Mouse (Mus musculus): Measurements from ENCODE around the gene Hoxd12. TPM values are rescaled to one million over a fixed set of nuclear protein-coding genes. Genes with fewer than 3 reads are reported as not detected.
A peak's percentile ranks its signal among the peaks of the same experiment; 100 is the strongest.

Gene Hoxd12
- total RNA-seq, 2 experiments from 2014 or later, result not detected

DNA sequence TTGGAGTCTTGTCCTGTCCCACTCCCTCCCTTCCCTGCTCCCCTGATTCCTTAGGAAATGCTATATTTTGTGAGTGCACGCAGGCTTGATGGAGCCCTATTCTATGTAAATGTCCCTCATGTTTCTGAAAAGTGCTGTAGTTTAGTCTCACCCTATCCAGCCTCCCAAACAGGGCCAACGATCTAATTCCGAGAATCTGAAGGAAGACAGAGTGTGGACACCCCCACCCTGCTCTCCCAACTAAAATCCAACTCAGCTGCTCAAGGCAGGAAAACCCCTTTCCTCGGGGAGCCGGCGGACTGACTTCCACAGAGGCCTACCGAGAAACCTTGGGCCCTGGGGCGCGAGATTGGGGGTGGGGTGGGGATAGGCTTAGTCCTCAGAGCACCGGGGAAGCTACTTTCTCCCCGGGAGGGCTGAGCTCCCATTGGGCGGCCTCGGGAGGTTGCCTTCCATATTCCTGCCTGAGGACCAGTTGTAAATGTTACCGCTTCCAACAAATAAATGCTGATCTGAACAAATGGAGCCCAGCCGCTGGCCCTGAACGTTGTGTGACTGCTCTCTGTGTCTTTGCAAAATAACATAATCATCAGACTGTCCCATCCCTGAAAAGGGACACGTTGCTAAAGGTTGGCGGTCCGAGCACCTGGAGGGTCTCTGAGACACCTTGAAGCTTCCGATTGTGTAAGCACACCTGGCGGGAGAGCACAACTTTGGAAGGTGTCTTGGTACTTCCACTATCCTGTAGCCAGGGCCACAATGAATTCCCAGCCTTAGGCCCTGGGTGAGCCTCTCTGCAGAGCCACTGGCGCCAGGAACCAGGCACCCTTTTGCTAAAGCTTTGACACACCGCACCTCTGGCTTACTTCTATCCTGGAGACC is 25.1 kb downstream of the Hoxd12 start:
- Histone ChIP-seq H3K4me3 (no peak overlapping the region), H3K27ac (no peak overlapping the region)
- TF ChIP-seq CTCF (IDR thresholded peaks at IDR 0.05), result no peak
- DNase-seq (ENCODE audit: extremely low spot score in 1 of 2, low spot score in 2 of 2), result no peak
- intact Hi-C loops (cut with DNase I), result loop anchor here (5.0 to 10.0 kb wide), 6 partner anchors 262 to 1425 kb away; partner anchors contain the start of gene Sp9

DNA sequence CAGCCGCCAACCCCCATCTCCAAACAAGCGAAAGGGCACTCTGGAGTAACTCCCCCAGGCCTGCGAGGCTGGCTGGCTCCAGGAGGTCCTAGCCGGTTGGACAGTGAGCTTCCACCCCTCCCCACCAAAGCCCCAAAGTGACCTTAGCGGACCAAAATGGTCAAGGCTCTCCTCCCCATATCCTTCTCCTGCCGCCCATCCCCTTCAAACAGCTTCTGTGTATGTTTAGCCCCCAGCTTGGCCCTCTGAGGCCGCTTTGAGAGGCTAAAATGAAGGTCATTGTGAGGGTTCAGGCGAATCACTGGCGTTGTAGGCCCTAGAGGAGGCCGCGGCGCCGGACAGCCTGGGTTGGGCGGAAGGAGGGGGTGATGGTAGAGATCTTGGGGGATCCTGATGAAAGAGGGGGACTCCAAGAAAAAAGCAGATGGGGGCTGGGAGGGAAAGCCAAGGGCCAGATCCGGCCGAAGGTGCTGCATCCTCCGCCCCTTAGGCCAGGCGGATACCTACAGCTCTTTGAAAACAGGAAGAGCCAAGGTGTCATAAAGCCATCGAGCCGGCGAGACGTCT is 25.8 kb downstream of the Hoxd12 start:
- Histone ChIP-seq H3K4me3 (no peak overlapping the region), H3K27ac (no peak overlapping the region)
- intact Hi-C loops (cut with DNase I), result loop anchor here (5.0 to 10.0 kb wide), 5 partner anchors 262 to 724 kb away; no protein-coding TSS in a partner anchor
- no peak for DNase-seq (ENCODE audit: extremely low spot score in 1 of 2, low spot score in 2 of 2)
- TF ChIP-seq CTCF (IDR thresholded peaks at IDR 0.05), result no peak

DNA sequence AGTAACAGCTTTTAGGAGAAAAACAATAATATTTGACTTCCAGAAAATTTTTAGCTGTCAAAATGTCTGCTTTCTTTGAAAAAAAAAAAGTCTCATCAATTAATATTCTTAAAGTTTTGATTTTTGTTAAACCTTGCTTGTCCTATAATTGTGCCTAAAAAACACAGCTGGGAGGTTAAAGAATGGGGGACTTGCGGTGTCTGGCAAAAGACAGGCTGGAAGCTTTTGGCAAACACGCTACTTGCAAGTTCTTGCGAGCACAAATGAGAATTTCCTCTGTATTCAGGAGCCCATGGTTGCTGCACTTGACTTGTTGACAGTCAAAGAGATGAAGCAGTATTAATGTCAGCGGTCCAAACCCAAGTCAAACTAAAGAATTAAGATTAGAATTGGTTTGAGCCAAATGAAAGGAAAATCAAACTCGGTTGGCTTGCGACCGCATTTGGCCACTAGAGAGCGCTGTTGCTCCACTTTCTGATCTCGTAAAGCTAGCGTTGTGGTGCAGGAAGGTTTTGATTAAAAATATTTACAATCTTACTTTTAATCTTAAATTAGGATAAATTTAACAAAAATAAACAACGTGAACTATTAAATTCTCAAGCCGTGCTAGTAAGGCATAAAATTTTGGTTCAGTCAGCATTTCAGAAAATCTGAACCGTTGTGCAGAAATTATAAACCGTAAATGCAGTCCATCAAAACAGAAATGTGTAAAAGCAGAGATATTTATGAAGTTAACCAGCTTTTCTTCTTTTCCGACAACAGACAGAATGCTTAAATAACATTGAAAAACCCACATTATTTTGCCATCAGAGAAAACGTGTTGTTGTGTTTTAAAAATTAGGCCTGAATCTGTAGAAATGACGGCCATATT is 27.4 kb downstream of the Hoxd12 start:
- H3K27ac ChIP-seq, result no peak overlapping the region
- peak; percentile 93 for TF ChIP-seq CTCF (IDR thresholded peaks at IDR 0.05)

DNA sequence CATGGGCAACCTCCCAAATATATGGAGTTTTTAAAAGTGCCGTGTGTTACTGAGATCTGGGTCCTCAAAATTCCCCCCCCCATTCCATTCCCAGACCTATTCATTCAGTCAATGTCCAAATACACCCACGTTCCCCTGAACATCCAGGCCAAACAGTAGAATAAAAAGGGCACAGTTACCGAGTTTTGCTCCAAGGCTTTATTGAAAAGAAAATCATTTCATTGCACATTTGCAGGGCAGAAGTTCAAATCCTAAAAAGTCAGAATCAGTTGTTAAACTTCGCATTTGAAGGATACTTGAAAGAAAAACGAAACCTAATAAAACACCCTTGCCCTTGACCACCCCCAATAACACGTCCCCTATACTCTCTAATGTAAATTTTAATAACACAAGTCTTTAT is 28.0 kb downstream of the Hoxd12 start:
- no peak overlapping the region for H3K4me3 ChIP-seq
- TF ChIP-seq CTCF (IDR thresholded peaks at IDR 0.05), result no peak
- H3K27ac ChIP-seq, result no peak overlapping the region
- intact Hi-C loops (cut with DNase I), result loop anchor here (1.0 to 10.0 kb wide), 7 partner anchors 259 to 887 kb away; no protein-coding TSS in a partner anchor
- no peak for DNase-seq (ENCODE audit: extremely low spot score in 1 of 2, low spot score in 2 of 2)

More for the DNA sequence above, 27.4 kb downstream of the Hoxd12 start:
- intact Hi-C loops (cut with DNase I), result loop anchor here (1.0 to 10.0 kb wide), 7 partner anchors 260 to 888 kb away; no protein-coding TSS in a partner anchor
- peak; percentile 69 to 83 for DNase-seq (ENCODE audit: extremely low spot score in 1 of 2, low spot score in 2 of 2)
- no peak overlapping the region for H3K4me3 ChIP-seq

DNA sequence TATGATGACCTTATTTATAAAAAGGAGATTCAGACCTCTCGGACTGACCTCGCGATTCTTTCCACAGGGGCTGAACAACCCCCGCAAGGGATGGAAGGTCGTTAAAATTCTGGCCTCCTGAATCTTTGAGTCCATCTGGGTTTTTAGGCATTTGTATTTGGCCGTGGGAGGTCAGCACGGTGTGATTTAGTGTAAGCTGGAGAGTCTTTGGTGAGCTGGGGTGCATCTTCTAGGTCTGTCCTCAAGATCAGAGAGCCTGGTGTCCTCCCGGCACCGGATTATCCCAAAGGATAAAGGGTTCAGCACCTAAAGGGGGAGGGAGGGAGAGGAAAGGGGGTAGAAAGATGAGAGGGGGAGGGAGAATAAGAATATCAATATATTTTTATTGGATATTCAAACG is 28.5 kb downstream of the Hoxd12 start:
- intact Hi-C loops (cut with DNase I), result loop anchor here (2.0 to 10.0 kb wide), 6 partner anchors 259 to 721 kb away; no protein-coding TSS in a partner anchor
- TF ChIP-seq CTCF (IDR thresholded peaks at IDR 0.05), result no peak
- Histone ChIP-seq H3K4me3 (no peak overlapping the region), H3K27ac (no peak overlapping the region)
- DNase-seq (ENCODE audit: extremely low spot score in 1 of 2, low spot score in 2 of 2), result no peak

DNA sequence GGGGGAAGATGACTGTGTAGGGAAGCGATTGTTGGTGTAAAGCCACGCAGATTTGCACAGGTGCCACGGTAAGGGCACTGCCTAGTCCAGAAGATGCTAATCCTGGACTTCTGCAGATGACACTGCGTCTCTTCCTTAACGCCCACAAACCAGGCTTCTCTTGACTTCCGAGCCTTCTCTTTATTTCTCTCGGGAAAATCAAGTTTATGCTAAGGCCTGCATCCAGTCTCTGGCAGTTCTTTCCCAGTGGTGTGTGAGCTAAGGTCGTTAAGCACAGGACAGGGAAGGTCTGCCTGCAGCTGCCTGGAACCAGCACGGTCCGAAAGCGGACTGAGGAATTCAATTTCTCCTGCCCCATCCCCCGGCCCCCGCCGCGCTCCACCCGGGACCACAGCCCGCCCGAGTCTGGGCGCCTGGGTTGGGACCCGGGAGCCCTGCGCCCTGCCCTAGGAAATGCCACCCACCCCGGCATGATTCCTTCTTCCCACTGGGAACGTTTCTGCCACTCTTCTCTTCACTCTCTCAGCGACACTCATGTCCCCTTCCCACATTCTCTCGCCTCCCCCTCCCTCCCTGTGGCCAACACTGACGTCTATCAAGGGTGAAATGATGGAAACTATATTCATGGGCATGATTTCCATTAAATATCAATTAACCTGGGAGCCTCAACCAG is 29.0 kb downstream of the Hoxd12 start:
- no peak for TF ChIP-seq CTCF (IDR thresholded peaks at IDR 0.05)
- intact Hi-C loops (cut with DNase I), result loop anchor here (2.0 to 10.0 kb wide), 6 partner anchors 258 to 721 kb away; no protein-coding TSS in a partner anchor
- Histone ChIP-seq H3K4me3 (no peak overlapping the region), H3K27ac (no peak overlapping the region)
- DNase-seq (ENCODE audit: extremely low spot score in 1 of 2, low spot score in 2 of 2), result no peak

DNA sequence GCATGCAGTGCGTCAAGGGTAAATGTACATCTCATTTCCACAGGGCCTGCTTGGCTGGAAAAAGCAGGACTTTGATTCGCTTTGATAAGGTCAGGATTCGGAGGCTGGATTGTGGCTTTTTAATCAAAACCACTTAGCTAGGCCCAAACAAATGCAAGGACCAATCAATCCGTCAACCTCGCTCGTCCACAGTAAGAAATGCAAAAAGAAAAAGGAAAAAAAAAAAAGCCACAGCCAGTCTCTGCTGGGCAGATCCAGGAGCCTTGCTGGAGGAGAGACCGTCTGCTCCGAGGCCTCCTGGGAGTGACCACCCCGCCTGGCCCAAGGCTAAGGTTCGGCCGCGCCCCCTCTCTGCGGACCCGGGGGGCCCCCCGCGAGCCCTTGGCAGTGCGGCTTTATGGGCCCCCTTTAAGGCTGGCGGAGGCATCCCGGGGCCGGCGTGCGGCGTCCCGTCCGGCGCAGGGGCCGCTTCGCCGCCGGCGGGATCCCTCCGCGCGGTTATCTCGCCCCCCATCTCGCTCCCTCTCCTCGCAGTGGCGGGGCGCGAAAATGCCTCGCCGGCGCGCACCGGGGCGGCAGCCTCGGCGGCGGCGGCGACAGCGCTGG is 29.7 kb downstream of the Hoxd12 start, which contains the start of gene Hoxd8:
Gene Hoxd8, plus strand, starts transcription at position 223 of the 606 bp plus-strand sequence.
- no peak for DNase-seq (ENCODE audit: extremely low spot score in 1 of 2, low spot score in 2 of 2)
- Histone ChIP-seq H3K27ac (no peak within 1 kb of the TSS), H3K4me3 (no peak within 1 kb of the TSS)
- intact Hi-C loops (cut with DNase I), result loop anchor here (5.0 to 10.0 kb wide), 5 partner anchors 258 to 720 kb away; no protein-coding TSS in a partner anchor
- no peak for TF ChIP-seq CTCF (IDR thresholded peaks at IDR 0.05)

DNA sequence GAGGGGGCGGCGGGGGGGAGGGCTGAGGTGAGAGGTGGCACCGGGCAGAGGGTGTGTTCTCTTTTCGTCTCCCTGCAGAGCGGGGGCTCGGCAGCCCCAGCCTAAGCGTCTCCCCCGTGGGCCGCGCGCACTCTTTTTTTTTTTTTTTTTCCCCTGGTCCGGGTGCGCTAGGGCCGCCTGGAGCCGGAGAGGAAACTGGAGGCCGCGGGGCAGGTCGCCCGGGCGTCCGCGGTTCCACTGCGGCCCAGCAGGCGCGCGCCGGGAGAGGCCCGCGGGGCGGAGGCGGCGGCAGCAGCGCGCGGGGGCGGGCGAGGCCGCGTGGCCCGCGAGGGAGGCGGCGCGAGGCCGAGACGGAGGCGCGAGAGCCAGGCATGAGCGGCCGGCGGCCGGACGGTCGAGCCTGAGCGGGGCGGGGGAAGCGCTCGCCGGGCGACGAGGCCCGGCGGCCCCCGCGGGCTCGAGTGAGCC is 30.2 kb downstream of the Hoxd12 start:
- Histone ChIP-seq H3K4me3 (no peak overlapping the region), H3K27ac (no peak overlapping the region)
- DNase-seq (ENCODE audit: extremely low spot score in 1 of 2, low spot score in 2 of 2), result no peak
- intact Hi-C loops (cut with DNase I), result loop anchor here (5.0 to 10.0 kb wide), 6 partner anchors 37 to 720 kb away; no protein-coding TSS in a partner anchor
- no peak for TF ChIP-seq CTCF (IDR thresholded peaks at IDR 0.05)

DNA sequence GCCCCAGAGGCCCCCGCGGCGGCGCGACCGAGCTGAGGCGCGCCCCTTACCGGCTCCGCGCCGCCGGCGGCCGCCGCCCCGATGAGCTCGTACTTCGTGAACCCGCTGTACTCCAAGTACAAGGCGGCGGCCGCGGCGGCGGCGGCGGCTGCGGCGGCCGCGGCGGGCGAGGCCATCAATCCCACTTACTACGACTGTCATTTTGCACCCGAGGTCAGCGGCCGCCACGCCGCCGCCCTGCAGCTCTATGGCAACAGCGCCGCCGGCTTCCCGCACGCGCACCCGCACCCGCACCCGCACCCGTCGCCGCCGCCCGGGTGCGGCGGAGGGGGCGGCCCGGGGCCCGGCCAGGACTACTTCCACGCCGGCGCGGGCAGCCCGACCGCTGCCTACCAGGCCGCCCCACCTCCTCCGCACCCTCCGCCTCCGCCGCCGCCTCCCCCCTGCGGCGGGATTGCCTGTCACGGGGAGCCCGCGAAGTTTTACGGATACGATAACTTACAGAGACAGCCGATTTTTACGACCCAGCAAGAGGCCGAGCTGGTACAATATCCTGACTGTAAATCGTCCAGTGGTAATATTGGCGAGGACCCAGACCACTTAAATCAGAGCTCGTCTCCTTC is 30.8 kb downstream of the Hoxd12 start:
- intact Hi-C loops (cut with DNase I), result loop anchor here (5.0 to 10.0 kb wide), 2 partner anchors 37 to 719 kb away; no protein-coding TSS in a partner anchor
- DNase-seq (ENCODE audit: extremely low spot score in 1 of 2, low spot score in 2 of 2), result no peak
- Histone ChIP-seq H3K4me3 (no peak overlapping the region), H3K27ac (no peak overlapping the region)
- no peak for TF ChIP-seq CTCF (IDR thresholded peaks at IDR 0.05)

Measured in left cerebral cortex, adult 2 months (tissue).